Mouse (Mus musculus): Measurements from ENCODE around the gene Psmc3. TPM values are rescaled to one million over a fixed set of nuclear protein-coding genes. Genes with fewer than 3 reads are reported as not detected.

Psmc3 gene
- total RNA-seq, 1 experiment = 262 TPM

DNA sequence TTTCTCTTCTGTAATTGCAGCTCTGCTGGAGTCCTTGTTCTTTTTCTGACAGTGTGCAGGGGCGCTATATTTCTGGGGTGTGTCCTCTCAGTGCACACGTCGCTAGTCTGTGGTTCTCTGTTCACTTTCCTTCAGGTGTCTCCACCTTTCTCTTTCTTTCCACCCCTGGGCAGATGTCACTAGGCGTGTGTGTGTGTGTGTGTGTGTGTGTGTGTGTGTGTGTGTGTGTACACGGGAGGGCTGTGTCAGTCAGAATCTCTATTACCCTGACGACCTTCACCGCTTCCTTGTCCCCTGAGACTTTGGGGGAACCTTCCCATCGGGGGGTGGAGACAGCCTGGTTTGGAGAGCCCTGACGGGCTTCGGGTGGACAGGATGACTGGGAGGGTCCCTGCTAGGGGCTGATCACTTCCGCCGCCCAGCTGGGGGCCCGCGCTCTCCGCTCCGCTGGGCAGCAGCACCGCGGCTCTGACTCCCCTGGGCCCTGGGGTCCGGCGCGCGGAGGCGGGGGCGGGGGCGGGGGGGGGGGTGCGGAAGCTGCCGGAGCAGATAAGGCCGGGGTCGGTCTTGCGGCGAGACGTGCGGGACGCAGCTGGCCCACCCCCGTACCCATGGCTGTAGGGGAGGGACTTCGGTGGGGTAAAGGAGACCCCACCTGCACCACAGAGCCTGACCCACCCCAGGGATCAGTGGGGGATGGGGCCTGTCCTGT is 24.7 kb downstream of the Psmc3 start:
- in situ Hi-C loops (cut with MboI; ENCODE audit: low sequenced_read_pairs in 2 of 2, unreplicated experiment in 2 of 2) = no loop called here
- Histone ChIP-seq H3K4me3 (ENCODE audit: insufficient read depth in 1 of 2, low read depth in 1 of 2, low read length in 2 of 2, poor library complexity in 1 of 2, severe bottlenecking in 1 of 2) (peak overlapping the region; percentile 35 to 52; a peak in 3 of 4 replicates), H3K9me3 (ENCODE audit: control insufficient read depth, insufficient read depth, low read depth, low read length) (no peaks in the 10 kb centered on the region), H3K9ac (ENCODE audit: insufficient read depth, low read depth, low read length, poor library complexity, severe bottlenecking) (peak overlapping the region; percentile 45; the same call in 1 of the 2 replicates), H3K36me3 (ENCODE audit: control insufficient read depth, insufficient read depth, low read length, poor library complexity, severe bottlenecking) (no peaks in the 10 kb centered on the region), H3K4me1 (ENCODE audit: control insufficient read depth in 2 of 2, insufficient read depth in 2 of 2, low read length in 2 of 2, poor library complexity in 1 of 2) (peaks cover 0 to 2% of the 10 kb centered on the region in 2 experiments; a peak in 2 of 4 replicates), H3K27ac (ENCODE audit: insufficient read depth, low read depth, low read length, poor library complexity, severe bottlenecking) (no peak overlapping the region)
- TF ChIP-seq CHD2 (IDR thresholded peaks at IDR 0.05; ENCODE audit: low read depth, low read length) (no peak), HCFC1 (IDR thresholded peaks at IDR 0.05; ENCODE audit: borderline replicate concordance, insufficient read depth, low read length) (no peak), ZNF384 (IDR thresholded peaks at IDR 0.05; ENCODE audit: low read depth, low read length) (no peak), MAFK (IDR thresholded peaks at IDR 0.05; ENCODE audit: insufficient read depth, low read depth, low read length) (no peak), ZC3H11A (IDR thresholded peaks at IDR 0.05; ENCODE audit: borderline replicate concordance, low read depth, low read length) (no peak)
- no peak for DNase-seq (ENCODE audit: low read depth, low spot score)

- Histone ChIP-seq H3K9ac (ENCODE audit: insufficient read depth, low read depth, low read length, poor library complexity, severe bottlenecking) (0 out of 2 replicates have a peak overlapping the region, but pooled peaks have one; percentile 43), H3K36me3 (ENCODE audit: control insufficient read depth, insufficient read depth, low read length, poor library complexity, severe bottlenecking) (no peaks in the 10 kb centered on the region), H3K4me1 (ENCODE audit: control insufficient read depth in 2 of 2, insufficient read depth in 2 of 2, low read length in 2 of 2, poor library complexity in 1 of 2) (peaks cover 0 to 2% of the 10 kb centered on the region in 2 experiments; a peak in 2 of 4 replicates), H3K9me3 (ENCODE audit: control insufficient read depth, insufficient read depth, low read depth, low read length) (no peaks in the 10 kb centered on the region), H3K4me3 (ENCODE audit: insufficient read depth in 1 of 2, low read depth in 1 of 2, low read length in 2 of 2, poor library complexity in 1 of 2, severe bottlenecking in 1 of 2) (peak overlapping the region; percentile 35 to 52; a peak in 2 of 4 replicates), H3K27ac (ENCODE audit: insufficient read depth, low read depth, low read length, poor library complexity, severe bottlenecking) (no peak overlapping the region)
- DNase-seq (ENCODE audit: low read depth, low spot score) = no peak
- TF ChIP-seq ZC3H11A (IDR thresholded peaks at IDR 0.05; ENCODE audit: borderline replicate concordance, low read depth, low read length) = no peak
- no peak for TF ChIP-seq CHD2 (IDR thresholded peaks at IDR 0.05; ENCODE audit: low read depth, low read length)
- no peak for TF ChIP-seq MAFK (IDR thresholded peaks at IDR 0.05; ENCODE audit: insufficient read depth, low read depth, low read length)
- no peak for TF ChIP-seq HCFC1 (IDR thresholded peaks at IDR 0.05; ENCODE audit: borderline replicate concordance, insufficient read depth, low read length)
- no peak for TF ChIP-seq ZNF384 (IDR thresholded peaks at IDR 0.05; ENCODE audit: low read depth, low read length)
- in situ Hi-C loops (cut with MboI; ENCODE audit: low sequenced_read_pairs in 2 of 2, unreplicated experiment in 2 of 2) = no loop called here
Measured at GRCm38 (mm10) chr2:91079026-91079384, 25.2 kb downstream of the Psmc3 start.

- Histone ChIP-seq H3K36me3 (ENCODE audit: control insufficient read depth, insufficient read depth, low read length, poor library complexity, severe bottlenecking) (no peaks in the 10 kb centered on the region), H3K9me3 (ENCODE audit: control insufficient read depth, insufficient read depth, low read depth, low read length) (no peaks in the 10 kb centered on the region), H3K27ac (ENCODE audit: insufficient read depth, low read depth, low read length, poor library complexity, severe bottlenecking) (no peak overlapping the region), H3K4me3 (ENCODE audit: insufficient read depth in 1 of 2, low read depth in 1 of 2, low read length in 2 of 2, poor library complexity in 1 of 2, severe bottlenecking in 1 of 2) (no peak overlapping the region), H3K4me1 (ENCODE audit: control insufficient read depth in 2 of 2, insufficient read depth in 2 of 2, low read length in 2 of 2, poor library complexity in 1 of 2) (peaks cover 0 to 2% of the 10 kb centered on the region in 2 experiments; a peak in 2 of 4 replicates), H3K9ac (ENCODE audit: insufficient read depth, low read depth, low read length, poor library complexity, severe bottlenecking) (no peak overlapping the region)
- TF ChIP-seq ZC3H11A (IDR thresholded peaks at IDR 0.05; ENCODE audit: borderline replicate concordance, low read depth, low read length) (no peak), HCFC1 (IDR thresholded peaks at IDR 0.05; ENCODE audit: borderline replicate concordance, insufficient read depth, low read length) (no peak), CHD2 (IDR thresholded peaks at IDR 0.05; ENCODE audit: low read depth, low read length) (no peak), ZNF384 (IDR thresholded peaks at IDR 0.05; ENCODE audit: low read depth, low read length) (no peak), MAFK (IDR thresholded peaks at IDR 0.05; ENCODE audit: insufficient read depth, low read depth, low read length) (no peak)
- no peak for DNase-seq (ENCODE audit: low read depth, low spot score)
- in situ Hi-C loops (cut with MboI; ENCODE audit: low sequenced_read_pairs in 2 of 2, unreplicated experiment in 2 of 2) = no loop called here
Measured at GRCm38 (mm10) chr2:91080784-91081513, 27.1 kb downstream of the Psmc3 start.

- DNase-seq (ENCODE audit: low read depth, low spot score) = no peak
- H3K27ac ChIP-seq (ENCODE audit: insufficient read depth, low read depth, low read length, poor library complexity, severe bottlenecking) = no peak within 1 kb of the TSS
- in situ Hi-C loops (cut with MboI; ENCODE audit: low sequenced_read_pairs in 2 of 2, unreplicated experiment in 2 of 2) = no loop called here
Measured at GRCm38 (mm10) chr2:91081775-91082695, 28.2 kb downstream of the Psmc3 start, which contains the start of gene Spi1. Gene Spi1, plus strand, starts transcription at chr2:91082390.

More at GRCm38 (mm10) chr2:91081775-91082695, 28.2 kb downstream of the Psmc3 start, which contains the start of gene Spi1:
- no peak within 1 kb of the TSS for H3K4me3 ChIP-seq (ENCODE audit: insufficient read depth in 1 of 2, low read depth in 1 of 2, low read length in 2 of 2, poor library complexity in 1 of 2, severe bottlenecking in 1 of 2)
- H3K36me3 ChIP-seq (ENCODE audit: control insufficient read depth, insufficient read depth, low read length, poor library complexity, severe bottlenecking) = no peaks in the 10 kb centered on the region
- no peak within 1 kb of the TSS for H3K9ac ChIP-seq (ENCODE audit: insufficient read depth, low read depth, low read length, poor library complexity, severe bottlenecking)
- no peaks in the 10 kb centered on the region for H3K9me3 ChIP-seq (ENCODE audit: control insufficient read depth, insufficient read depth, low read depth, low read length)
- TF ChIP-seq ZC3H11A (IDR thresholded peaks at IDR 0.05; ENCODE audit: borderline replicate concordance, low read depth, low read length) (no peak), MAFK (IDR thresholded peaks at IDR 0.05; ENCODE audit: insufficient read depth, low read depth, low read length) (no peak), ZNF384 (IDR thresholded peaks at IDR 0.05; ENCODE audit: low read depth, low read length) (no peak), CHD2 (IDR thresholded peaks at IDR 0.05; ENCODE audit: low read depth, low read length) (no peak), HCFC1 (IDR thresholded peaks at IDR 0.05; ENCODE audit: borderline replicate concordance, insufficient read depth, low read length) (no peak)
- peaks cover 0 to 2% of the 10 kb centered on the region in 2 experiments; a peak in 2 of 4 replicates for H3K4me1 ChIP-seq (ENCODE audit: control insufficient read depth in 2 of 2, insufficient read depth in 2 of 2, low read length in 2 of 2, poor library complexity in 1 of 2)

Data from ES-E14 (cell line).